Mouse (Mus musculus) CD4-positive naive resting alpha-beta T cell, adult 57 days (primary cell): ENCODE results near the gene Tnnc2. TPM values are rescaled to one million over a fixed set of nuclear protein-coding genes. Genes with fewer than 3 reads are reported as not detected.

Experiments used
- total RNA-seq: library from RNA; stranded (reverse); gene quantifications from one replicate; pipeline ENCODE4 v1.2.4, GENCODE M21; 2023

The Tnnc2 gene
- total RNA-seq = not detected

DNA sequence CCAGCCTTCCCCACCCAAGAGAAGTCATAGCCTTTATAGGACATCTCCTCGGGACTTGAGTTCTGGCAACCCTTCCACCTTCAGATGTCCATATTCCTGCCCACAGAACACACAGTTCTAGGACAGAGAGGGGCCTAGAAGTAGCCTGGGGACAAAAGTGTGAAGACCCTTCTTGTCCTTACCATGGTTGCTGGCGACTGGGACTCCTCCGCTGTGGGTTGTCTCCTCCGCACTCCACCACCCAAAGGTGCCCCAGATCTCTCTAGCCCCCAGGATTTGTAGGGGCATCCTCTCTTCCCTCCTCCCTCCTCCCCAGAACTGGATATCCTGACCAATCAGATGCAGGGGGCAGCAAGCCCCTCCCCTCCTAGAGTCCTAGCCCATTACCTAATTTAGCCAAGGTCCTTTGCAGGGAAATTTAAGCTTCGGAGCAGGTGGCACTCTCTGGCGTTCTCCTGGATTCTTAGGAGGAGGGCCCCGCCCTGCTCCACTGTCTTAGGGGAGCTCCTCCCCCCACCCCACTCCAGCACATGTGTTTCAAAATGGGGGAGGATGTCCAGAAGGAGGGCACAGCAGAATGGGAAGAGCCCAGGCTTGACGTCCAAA is at the start of gene Tnnc2:
TSS of gene Tnnc2 (minus strand) at position 487 of the 606 bp plus-strand sequence.

DNA sequence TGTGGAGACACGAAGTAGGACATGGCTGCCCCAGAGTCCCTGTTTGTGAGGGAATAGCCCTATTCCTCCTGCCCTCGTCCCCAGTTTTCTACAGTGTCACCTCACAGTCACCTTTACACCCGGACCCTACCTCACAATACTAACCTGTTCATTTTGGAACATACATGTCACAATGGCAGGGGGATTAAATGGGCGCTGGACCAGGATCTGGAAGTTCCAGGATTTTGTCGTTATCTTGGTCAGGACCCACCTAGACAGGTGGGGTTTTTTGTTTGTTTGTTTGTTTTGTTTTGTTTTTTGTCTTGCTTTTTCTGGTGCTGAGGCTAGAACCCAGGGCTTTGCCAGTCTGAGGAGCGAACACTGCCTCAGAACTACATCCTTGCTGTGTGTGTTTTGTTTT is 48.7 kb upstream of the Tnnc2 start, which contains the start of gene Spata25:
TSS of gene Spata25 (minus strand) at position 101 of the 400 bp plus-strand sequence.

DNA sequence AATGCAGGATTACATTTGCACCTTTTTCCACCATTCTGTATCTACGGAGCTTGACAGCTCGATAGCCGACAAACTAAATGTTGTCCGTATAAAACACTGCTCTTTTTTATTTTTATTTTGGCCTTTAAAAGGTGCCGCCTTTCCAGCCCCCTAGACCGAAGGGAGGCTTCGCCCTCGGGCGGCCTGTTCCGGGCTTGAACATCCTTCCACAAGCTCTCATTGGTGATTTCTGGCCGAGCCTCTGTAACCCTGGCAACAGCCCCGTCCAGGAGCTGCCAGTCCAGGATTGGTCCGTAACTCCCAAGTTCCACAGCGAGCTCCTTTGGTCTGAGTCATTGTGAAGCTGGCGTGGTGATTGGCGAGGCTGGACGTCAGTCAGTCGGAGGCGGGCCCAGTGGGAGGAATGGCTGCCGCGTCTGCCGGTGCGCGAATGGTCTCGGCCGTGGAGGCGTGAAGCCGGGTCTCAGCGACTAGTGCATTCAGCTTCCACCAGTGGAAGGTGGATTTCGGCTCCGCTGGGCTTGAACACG is 42.9 kb upstream of the Tnnc2 start, which contains the start of gene Zswim1:
TSS of gene Zswim1 (plus strand) at position 51 of the 530 bp plus-strand sequence.

DNA sequence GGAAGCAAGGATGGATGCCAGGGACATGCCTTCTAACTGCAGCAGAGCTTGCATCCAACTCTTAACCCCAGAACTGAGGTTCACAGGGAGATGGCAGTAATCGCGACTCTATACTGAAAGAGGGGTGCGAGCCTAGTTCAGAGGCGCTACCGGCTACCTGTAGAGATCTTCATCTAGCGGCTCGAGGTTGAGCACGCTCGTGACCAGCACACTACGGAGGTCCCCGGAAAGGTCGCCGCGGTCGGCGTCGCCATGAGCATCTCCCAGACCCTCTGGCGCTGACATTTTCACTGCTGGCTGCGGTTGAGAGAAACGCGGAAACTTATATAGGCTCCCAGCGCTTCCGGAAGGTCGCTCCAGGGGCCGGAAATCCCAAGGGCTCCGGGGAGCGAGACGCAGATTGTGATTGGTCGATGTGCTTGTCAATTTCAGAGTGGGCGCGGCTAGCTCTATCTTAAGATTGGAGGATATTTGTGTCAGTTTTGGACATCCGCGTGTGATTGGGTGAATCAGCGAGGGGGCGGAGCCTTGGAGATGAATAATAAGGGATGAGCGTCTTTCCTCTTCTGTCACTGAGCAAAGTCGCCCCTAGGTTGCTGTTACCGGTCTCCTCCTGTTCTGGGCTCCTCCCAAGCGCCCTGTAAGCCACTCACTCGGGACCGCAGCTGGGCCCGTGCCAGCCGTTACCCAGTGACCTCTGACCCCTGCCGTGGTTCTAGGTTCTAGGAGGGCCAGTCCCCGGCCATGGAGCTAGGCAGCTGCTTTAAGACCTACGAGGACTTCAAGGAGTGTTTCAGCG is 25.0 kb upstream of the Tnnc2 start, which contains the start of the genes Acot8 and Zswim3:
TSS of gene Acot8 (minus strand) at position 350 of the 799 bp plus-strand sequence.
TSS of gene Zswim3 (plus strand) at position 566 of the 799 bp plus-strand sequence.

DNA sequence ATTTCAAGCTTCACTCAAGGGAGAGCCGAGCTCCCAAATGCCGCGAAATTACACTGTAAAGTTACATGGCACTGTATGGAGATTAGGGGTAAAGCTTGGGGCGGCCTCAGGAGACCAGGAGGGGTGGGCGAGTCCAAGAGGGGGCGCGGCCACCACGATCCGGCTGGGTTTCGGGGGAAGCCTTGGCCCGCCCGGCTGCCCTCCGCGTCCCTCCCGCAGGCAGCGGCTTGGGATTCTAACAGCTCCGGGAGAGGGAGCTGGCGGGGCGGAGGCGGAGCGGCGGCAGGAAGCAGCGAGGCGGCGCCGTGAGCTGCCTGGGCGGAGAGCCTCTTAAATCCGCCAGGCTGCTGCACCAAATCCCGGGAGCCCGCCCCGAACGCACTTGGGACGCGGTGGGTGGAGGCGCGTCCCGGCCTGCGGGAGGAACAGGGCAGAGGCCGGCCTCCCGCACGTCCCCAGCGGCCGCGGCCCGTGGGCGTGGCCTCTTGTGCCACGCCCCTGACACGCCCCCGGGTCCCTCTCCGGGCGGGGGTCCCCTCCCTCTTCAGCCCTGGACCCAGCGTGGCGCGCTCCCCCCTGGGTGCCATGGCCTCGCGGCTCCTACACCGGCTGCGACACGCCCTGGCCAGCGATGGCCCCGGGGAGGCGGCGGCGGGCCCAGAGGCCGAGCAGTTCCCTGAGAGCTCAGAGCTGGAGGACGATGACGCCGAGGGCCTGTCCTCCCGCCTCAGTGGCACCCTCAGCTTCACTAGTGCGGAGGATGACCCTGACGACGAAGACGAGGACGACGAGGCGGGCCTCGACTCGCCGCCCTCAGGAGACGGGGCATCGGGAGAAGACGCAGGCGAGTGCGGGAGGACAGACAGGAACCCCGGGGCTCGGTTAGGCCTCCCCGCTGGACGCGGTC is 6.0 kb upstream of the Tnnc2 start, which contains the start of gene Snx21:
TSS of gene Snx21 (plus strand) at position 343 of the 907 bp plus-strand sequence.

DNA sequence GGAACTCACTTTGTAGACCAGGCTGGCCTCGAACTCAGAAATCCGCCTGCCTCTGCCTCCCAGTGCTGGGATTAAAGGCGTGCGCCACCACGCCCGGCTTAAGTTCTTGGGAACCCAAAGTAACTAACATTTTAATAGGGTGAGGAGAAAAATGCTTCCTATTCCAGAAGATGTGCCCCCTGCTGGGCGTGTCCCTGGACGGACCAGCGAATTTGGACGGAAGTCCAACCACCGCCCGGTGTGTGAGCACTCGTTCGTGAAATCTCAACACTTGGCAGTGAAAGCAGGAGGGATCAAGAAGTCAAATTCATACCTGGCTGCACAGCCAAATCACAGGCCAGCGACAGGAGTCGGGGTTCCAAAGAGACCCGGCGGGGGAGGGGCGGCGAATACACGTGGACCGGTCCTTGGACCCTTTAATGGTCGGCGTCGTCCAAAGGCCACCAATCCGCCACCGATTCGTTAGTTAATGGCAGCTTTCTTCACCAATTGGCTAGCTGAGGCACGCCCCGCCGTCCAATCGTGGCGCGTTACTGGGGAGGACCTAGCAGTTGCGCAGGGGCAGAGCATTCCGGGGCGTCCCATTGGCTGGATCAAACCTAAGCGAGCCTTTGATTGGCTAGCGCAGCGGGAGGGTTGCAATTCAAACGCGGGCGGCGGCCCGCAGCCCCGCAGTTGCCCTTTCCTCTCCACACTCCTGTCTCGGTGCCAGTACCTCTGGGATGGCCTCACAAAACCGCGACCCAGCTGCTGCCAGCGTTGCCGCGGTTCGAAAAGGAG is 10.3 kb downstream of the Tnnc2 start, which contains the start of gene Ube2c:
TSS of gene Ube2c (plus strand) at position 641 of the 780 bp plus-strand sequence.

DNA sequence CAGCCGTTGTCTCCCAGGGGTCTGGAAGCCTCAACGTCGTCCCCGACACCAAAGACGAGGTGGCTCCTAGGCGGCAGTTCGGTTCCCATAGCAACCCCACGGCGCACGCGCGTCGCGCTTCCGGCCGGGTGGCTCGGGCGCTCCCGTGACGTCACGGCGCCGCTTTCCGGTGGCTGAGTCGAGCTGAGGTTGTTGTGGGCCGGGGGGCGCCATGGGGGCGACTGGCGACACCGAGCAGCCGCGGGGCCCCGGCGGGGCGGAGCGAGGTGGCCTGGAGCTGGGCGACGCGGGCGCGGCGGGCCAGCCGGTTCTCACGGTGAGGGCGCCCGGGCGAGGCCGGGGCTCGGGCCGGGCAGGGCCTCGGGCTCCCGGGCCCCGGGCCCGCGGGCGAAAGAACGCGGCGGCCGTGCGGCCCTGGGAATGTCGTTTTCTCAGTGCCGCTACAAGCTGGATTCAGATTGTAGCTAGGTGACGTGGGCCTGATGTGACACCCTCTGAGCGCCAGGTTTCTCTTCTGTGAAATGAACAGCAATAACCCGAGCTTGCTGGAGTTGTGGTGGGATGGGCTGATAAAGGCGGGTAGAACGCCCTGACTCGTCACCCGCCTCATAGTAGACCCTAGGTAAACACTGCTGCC is 33.8 kb downstream of the Tnnc2 start, which contains the start of the genes Wfdc3 and Dnttip1:
TSS of gene Wfdc3 (minus strand) at position 89 of the 637 bp plus-strand sequence.
TSS of gene Dnttip1 (plus strand) at position 141 of the 637 bp plus-strand sequence.

Other genes starting within 250 kb of the Tnnc2 start
- 1.9 TPM for gene Wfdc2, start 217.6 kb downstream of the Tnnc2 start, total RNA-seq
- gene Spint3, start 206.5 kb downstream of the Tnnc2 start, total RNA-seq = not detected
- not detected for gene Wfdc6a, start 194.5 kb downstream of the Tnnc2 start, total RNA-seq
- gene Eppin, start 186.4 kb downstream of the Tnnc2 start, total RNA-seq = not detected
- gene Wfdc6b, start 166.4 kb downstream of the Tnnc2 start, total RNA-seq = not detected
- not detected for gene Wfdc8, start 166.3 kb downstream of the Tnnc2 start, total RNA-seq
- gene Wfdc16, start 141.2 kb downstream of the Tnnc2 start, total RNA-seq = not detected
- not detected for gene Wfdc10, start 123.9 kb downstream of the Tnnc2 start, total RNA-seq
- gene Wfdc9, start 123.4 kb downstream of the Tnnc2 start, total RNA-seq = not detected
- gene Wfdc11, start 105.9 kb downstream of the Tnnc2 start, total RNA-seq = not detected
- not detected for gene Wfdc13, start 94.9 kb downstream of the Tnnc2 start, total RNA-seq
- not detected for gene Spint4, start 81.5 kb downstream of the Tnnc2 start, total RNA-seq
- not detected for gene Spint5, start 64.7 kb downstream of the Tnnc2 start, total RNA-seq
- 0.35 TPM for gene Wfdc3, start 34.0 kb downstream of the Tnnc2 start, total RNA-seq
- 46.4 TPM for gene Dnttip1, start 34.0 kb downstream of the Tnnc2 start, total RNA-seq
- gene Ube2c, start 10.1 kb downstream of the Tnnc2 start, total RNA-seq = 1.9 TPM
- gene Snx21, start 5.9 kb upstream of the Tnnc2 start, total RNA-seq = 0.65 TPM
- gene Acot8, start 24.9 kb upstream of the Tnnc2 start, total RNA-seq = 39.4 TPM
- gene Zswim3, start 25.1 kb upstream of the Tnnc2 start, total RNA-seq = 3.0 TPM
- 11.9 TPM for gene Zswim1, start 42.7 kb upstream of the Tnnc2 start, total RNA-seq
- gene Spata25, start 48.6 kb upstream of the Tnnc2 start, total RNA-seq = not detected
- gene Ctsa, start 52.9 kb upstream of the Tnnc2 start, total RNA-seq = 91.4 TPM
- 0.59 TPM for gene Neurl2, start 53.5 kb upstream of the Tnnc2 start, total RNA-seq
- gene Pltp, start 77.7 kb upstream of the Tnnc2 start, total RNA-seq = 0.86 TPM
- gene Pcif1, start 99.3 kb upstream of the Tnnc2 start, total RNA-seq = 115 TPM
- 56.1 TPM for gene Zfp335, start 131.8 kb upstream of the Tnnc2 start, total RNA-seq
- gene Mmp9, start 160.8 kb upstream of the Tnnc2 start, total RNA-seq = 2.5 TPM
- 0.15 TPM for gene Slc12a5, start 180.8 kb upstream of the Tnnc2 start, total RNA-seq